Mouse (Mus musculus): ENCODE data around the gene Sfxn2. TPM values are rescaled to one million over a fixed set of nuclear protein-coding genes. Genes with fewer than 3 reads are reported as not detected.
A peak's percentile ranks its signal among the peaks of the same experiment; 100 is the strongest.

Gene Sfxn2
- polyA plus RNA-seq, 1 experiment from 2014 or later: 18.4 TPM

DNA sequence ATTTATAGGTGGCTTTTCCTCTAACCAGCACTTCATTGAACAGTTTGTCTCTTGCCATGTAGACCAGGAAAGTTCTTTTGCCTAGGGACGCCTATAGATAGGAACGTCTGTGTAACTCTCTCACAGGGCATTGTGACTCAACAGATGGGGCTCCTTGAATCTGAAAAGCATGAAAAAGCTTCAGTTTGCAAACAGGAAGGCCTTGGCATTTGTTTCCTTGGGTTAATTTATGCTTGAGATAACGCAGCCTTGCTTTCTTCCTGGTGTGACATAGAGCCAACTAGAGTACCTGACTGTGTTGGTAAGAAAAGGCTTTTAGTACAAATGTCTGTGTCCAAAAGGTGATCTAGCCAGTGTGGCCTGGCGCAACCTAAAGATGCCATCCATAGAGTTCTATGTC is 29.2 kb downstream of the Sfxn2 start:
- H3K27ac ChIP-seq (ENCODE audit: low read length): no peak overlapping the region
- ATAC-seq (no peak), DNase-seq (ENCODE audit: low spot score) (no peak)

DNA sequence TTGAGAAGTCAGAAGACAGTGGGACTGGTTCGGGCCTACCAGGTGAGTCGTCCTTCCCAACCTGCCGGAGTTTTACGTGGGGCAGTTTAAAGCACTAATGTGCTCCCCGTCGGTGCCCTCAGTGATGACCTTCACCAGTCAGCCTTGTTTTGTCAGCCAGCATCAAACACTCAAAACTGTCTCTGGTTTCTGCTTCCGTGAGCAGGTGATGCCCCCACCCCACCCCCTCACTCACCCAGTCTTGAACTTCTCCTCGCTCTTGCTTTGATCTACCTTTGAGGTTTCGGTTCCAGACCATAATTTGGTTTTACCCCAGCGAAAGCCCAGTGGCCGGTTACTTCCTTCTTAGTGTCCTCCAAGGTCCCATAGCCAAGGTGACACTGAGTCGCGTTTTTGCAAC is 33.6 kb downstream of the Sfxn2 start:
- no peak for ATAC-seq
- Histone ChIP-seq H3K4me3 (ENCODE audit: low read depth, low read length) (no peak overlapping the region), H3K4me1 (ENCODE audit: insufficient read depth, low read depth, low read length) (0 out of 2 replicates have a peak, but pooled peaks cover 4% of the 10 kb centered on the region), H3K9ac (replicated peaks; ENCODE audit: low read depth) (no peak overlapping the region), H3K27ac (ENCODE audit: low read length) (no peak overlapping the region), H3K36me3 (ENCODE audit: insufficient read depth, low read length) (peaks cover 9% of the 10 kb centered on the region; the same call in 1 of the 2 replicates), H3K4me2 (replicated peaks; ENCODE audit: low read depth, low read length) (no peak overlapping the region), H3K9me3 (ENCODE audit: low read length) (no peaks in the 10 kb centered on the region), H3K27me3 (replicated peaks; ENCODE audit: insufficient read depth, low read length) (no peaks in the 10 kb centered on the region)
- no peak for TF ChIP-seq EP300 (IDR thresholded peaks at IDR 0.05)
- TF ChIP-seq CTCF (IDR thresholded peaks at IDR 0.05): no peak
- WGBS: 89% methylated on average over 13 of the region's 13 CpGs
- DNase-seq (ENCODE audit: low spot score): no peak

More for the DNA sequence above, 29.2 kb downstream of the Sfxn2 start:
- WGBS: 74% methylated on average over 4 of the region's 4 CpGs
- H3K9ac ChIP-seq (replicated peaks; ENCODE audit: low read depth): no peak overlapping the region
- no peaks in the 10 kb centered on the region for H3K27me3 ChIP-seq (replicated peaks; ENCODE audit: insufficient read depth, low read length)
- no peak overlapping the region for H3K4me3 ChIP-seq (ENCODE audit: low read depth, low read length)
- H3K4me1 ChIP-seq (ENCODE audit: insufficient read depth, low read depth, low read length): peaks cover 7% of the 10 kb centered on the region; the same call in 1 of the 2 replicates
- no peak for TF ChIP-seq CTCF (IDR thresholded peaks at IDR 0.05)
- no peaks in the 10 kb centered on the region for H3K9me3 ChIP-seq (ENCODE audit: low read length)
- peaks cover 9% of the 10 kb centered on the region; the same call in 1 of the 2 replicates for H3K36me3 ChIP-seq (ENCODE audit: insufficient read depth, low read length)
- H3K4me2 ChIP-seq (replicated peaks; ENCODE audit: low read depth, low read length): no peak overlapping the region

DNA sequence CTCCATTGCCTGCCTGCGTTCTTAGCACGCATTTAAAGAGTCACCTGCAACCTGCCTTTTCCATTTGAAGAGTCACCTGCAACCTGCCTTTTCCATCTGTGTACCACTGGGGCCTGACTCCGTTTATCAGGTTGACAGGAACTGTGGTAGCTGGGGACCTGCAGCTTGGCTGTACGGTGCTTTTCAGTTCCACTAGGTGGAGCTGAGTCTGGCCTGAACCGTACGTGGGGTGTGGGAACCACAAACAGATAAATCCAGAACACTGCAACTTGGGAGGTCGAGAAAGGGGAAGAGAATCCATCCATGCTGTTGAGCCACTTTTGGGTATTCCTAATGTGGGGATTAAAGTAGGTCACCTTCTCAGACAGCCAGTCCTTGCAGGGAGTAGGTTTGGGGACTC is 34.3 kb downstream of the Sfxn2 start:
- H3K4me3 ChIP-seq (ENCODE audit: low read depth, low read length): no peak overlapping the region
- peaks cover 9% of the 10 kb centered on the region; the same call in 1 of the 2 replicates for H3K36me3 ChIP-seq (ENCODE audit: insufficient read depth, low read length)
- no peaks in the 10 kb centered on the region for H3K27me3 ChIP-seq (replicated peaks; ENCODE audit: insufficient read depth, low read length)
- ATAC-seq (peak; percentile 61; the same call in 1 of the 2 replicates), DNase-seq (ENCODE audit: low spot score) (peak; percentile 73)
- no peak overlapping the region for H3K9ac ChIP-seq (replicated peaks; ENCODE audit: low read depth)
- H3K27ac ChIP-seq (ENCODE audit: low read length): no peak overlapping the region
- no peaks in the 10 kb centered on the region for H3K9me3 ChIP-seq (ENCODE audit: low read length)
- no peak overlapping the region for H3K4me2 ChIP-seq (replicated peaks; ENCODE audit: low read depth, low read length)
- TF ChIP-seq CTCF (IDR thresholded peaks at IDR 0.05) (peak; percentile 78), EP300 (IDR thresholded peaks at IDR 0.05) (no peak)
- 50% methylated on average over 7 of the region's 7 CpGs for WGBS
- H3K4me1 ChIP-seq (ENCODE audit: insufficient read depth, low read depth, low read length): 0 out of 2 replicates have a peak, but pooled peaks cover 4% of the 10 kb centered on the region

DNA sequence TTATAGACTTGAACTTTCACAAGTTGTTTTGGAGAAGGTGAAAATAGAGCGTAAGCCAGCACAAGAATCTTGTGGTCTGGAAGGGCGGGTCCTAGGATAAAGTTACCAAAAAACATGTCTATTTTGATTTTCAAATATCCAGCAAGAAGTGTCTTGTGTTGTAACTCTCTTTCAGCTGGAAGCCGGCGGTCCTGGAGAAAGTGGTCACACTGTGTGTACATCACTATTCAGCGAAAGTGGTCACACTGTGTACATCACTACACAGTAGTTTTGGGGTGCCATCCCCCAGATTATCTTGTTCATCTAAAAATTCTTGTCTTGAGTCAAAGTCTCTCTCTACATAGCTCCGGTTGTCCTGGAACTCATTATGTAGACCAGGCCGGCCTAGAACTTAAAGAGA is 35.0 kb downstream of the Sfxn2 start:
- Histone ChIP-seq H3K4me1 (ENCODE audit: insufficient read depth, low read depth, low read length) (0 out of 2 replicates have a peak, but pooled peaks cover 4% of the 10 kb centered on the region), H3K9me3 (ENCODE audit: low read length) (no peaks in the 10 kb centered on the region), H3K4me2 (replicated peaks; ENCODE audit: low read depth, low read length) (no peak overlapping the region), H3K36me3 (ENCODE audit: insufficient read depth, low read length) (peaks cover 9% of the 10 kb centered on the region; the same call in 1 of the 2 replicates), H3K9ac (replicated peaks; ENCODE audit: low read depth) (no peak overlapping the region), H3K4me3 (ENCODE audit: low read depth, low read length) (no peak overlapping the region), H3K27me3 (replicated peaks; ENCODE audit: insufficient read depth, low read length) (no peaks in the 10 kb centered on the region), H3K27ac (ENCODE audit: low read length) (no peak overlapping the region)
- 96% methylated on average over 7 of the region's 7 CpGs for WGBS
- DNase-seq (ENCODE audit: low spot score): no peak
- ATAC-seq: no peak
- TF ChIP-seq EP300 (IDR thresholded peaks at IDR 0.05) (no peak), CTCF (IDR thresholded peaks at IDR 0.05) (no peak)

DNA sequence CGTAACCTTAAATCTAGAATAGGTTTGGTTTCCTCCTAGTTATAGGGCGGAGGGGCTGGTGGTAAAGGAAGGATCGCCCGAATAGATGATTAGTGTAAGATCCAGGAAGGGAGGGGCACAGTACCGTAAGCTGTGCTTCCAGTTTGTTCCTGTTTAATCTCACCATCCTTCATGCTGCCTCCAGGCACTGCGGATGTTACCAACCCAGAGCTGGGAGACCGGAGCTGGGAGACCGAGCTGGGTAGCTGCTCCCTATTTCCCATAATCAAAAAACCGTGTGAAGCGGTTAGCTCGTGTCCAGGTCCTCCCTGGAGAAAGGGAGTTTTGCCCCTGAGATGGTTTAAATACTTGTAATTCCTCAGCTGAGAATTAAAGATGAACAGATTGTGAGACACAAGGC is 43.2 kb downstream of the Sfxn2 start:
- Histone ChIP-seq H3K9me3 (ENCODE audit: low read length) (no peaks in the 10 kb centered on the region), H3K27ac (ENCODE audit: low read length) (no peak overlapping the region), H3K9ac (replicated peaks; ENCODE audit: low read depth) (no peak overlapping the region), H3K4me1 (ENCODE audit: insufficient read depth, low read depth, low read length) (peaks cover 34% of the 10 kb centered on the region), H3K4me3 (ENCODE audit: low read depth, low read length) (no peak overlapping the region), H3K4me2 (replicated peaks; ENCODE audit: low read depth, low read length) (no peak overlapping the region), H3K27me3 (replicated peaks; ENCODE audit: insufficient read depth, low read length) (no peaks in the 10 kb centered on the region), H3K36me3 (ENCODE audit: insufficient read depth, low read length) (no peaks in the 10 kb centered on the region)
- DNase-seq (ENCODE audit: low spot score) (peak; percentile 11), ATAC-seq (no peak)
- 63% methylated on average over 11 of the region's 11 CpGs for WGBS
- no peak for TF ChIP-seq EP300 (IDR thresholded peaks at IDR 0.05)
- TF ChIP-seq CTCF (IDR thresholded peaks at IDR 0.05): no peak

DNA sequence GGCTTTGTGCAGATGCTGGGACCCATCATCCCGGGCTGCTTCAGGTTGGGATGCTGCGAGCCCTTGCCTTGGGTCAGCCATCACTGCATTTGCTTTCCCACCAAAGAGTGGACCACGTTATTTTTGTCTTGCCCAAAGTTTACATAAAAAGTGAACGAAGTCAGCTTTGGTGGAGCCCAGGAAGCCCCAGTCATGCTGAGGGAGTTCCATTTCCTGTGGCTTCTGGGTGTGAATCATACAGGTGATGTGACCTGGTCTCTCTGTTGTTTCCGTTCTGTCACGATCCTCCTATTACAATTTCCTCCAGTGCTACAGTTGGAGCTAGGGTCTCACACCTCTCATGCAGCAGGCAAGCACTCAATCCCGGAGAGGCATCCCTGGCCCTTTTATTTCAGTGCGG is 44.2 kb downstream of the Sfxn2 start:
- Histone ChIP-seq H3K9ac (replicated peaks; ENCODE audit: low read depth) (no peak overlapping the region), H3K4me1 (ENCODE audit: insufficient read depth, low read depth, low read length) (peaks cover 44% of the 10 kb centered on the region)

DNA sequence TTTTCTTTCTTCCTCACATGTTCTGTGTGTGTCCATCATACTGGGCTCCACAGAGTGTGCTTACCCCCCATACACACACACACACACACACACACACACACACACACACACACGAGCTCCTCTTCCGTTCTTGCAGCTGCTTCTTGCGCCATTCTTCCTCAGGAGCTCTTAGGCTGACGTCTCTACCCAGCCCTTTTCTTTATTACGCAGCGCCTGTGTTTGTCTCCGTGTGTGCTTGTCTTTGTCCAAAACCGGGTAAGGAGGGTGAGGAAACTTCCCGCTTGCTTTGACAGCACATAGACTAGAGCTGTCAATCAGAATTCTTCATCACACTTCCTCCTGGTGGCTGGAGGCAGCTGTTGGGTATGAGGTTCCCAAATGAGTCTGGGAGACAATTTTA is 45.2 kb downstream of the Sfxn2 start:
- no peak overlapping the region for H3K4me2 ChIP-seq (replicated peaks; ENCODE audit: low read depth, low read length)
- 25% methylated on average over 9 of the region's 9 CpGs for WGBS
- ATAC-seq: peak; percentile 53
- no peaks in the 10 kb centered on the region for H3K9me3 ChIP-seq (ENCODE audit: low read length)
- H3K36me3 ChIP-seq (ENCODE audit: insufficient read depth, low read length): no peaks in the 10 kb centered on the region
- H3K4me3 ChIP-seq (ENCODE audit: low read depth, low read length): no peak overlapping the region
- no peak overlapping the region for H3K9ac ChIP-seq (replicated peaks; ENCODE audit: low read depth)
- peak overlapping the region; percentile 78 for H3K27ac ChIP-seq (ENCODE audit: low read length)
- no peaks in the 10 kb centered on the region for H3K27me3 ChIP-seq (replicated peaks; ENCODE audit: insufficient read depth, low read length)
- TF ChIP-seq EP300 (IDR thresholded peaks at IDR 0.05): peak; percentile 84
- 0 out of 2 replicates have a peak, but pooled peaks have one; percentile 4 for TF ChIP-seq CTCF (IDR thresholded peaks at IDR 0.05)
- peaks cover 49% of the 10 kb centered on the region for H3K4me1 ChIP-seq (ENCODE audit: insufficient read depth, low read depth, low read length)
- DNase-seq (ENCODE audit: low spot score): peak; percentile 94

More for the DNA sequence above, 44.2 kb downstream of the Sfxn2 start:
- TF ChIP-seq CTCF (IDR thresholded peaks at IDR 0.05): no peak
- TF ChIP-seq EP300 (IDR thresholded peaks at IDR 0.05): no peak
- ATAC-seq (no peak), DNase-seq (ENCODE audit: low spot score) (no peak)
- Histone ChIP-seq H3K36me3 (ENCODE audit: insufficient read depth, low read length) (no peaks in the 10 kb centered on the region), H3K4me2 (replicated peaks; ENCODE audit: low read depth, low read length) (no peak overlapping the region), H3K27me3 (replicated peaks; ENCODE audit: insufficient read depth, low read length) (no peaks in the 10 kb centered on the region), H3K4me3 (ENCODE audit: low read depth, low read length) (no peak overlapping the region), H3K27ac (ENCODE audit: low read length) (no peak overlapping the region), H3K9me3 (ENCODE audit: low read length) (no peaks in the 10 kb centered on the region)
- 74% methylated on average over 8 of the region's 8 CpGs for WGBS

Measured in lung, postnatal 0 days (tissue).